Mouse (Mus musculus) adrenal gland, postnatal 10 days (tissue): ENCODE measurements around the gene Ctc1. TPM values are rescaled to one million over a fixed set of nuclear protein-coding genes. Genes with fewer than 3 reads are reported as not detected.

ENCODE experiments used
- DNase-seq: peaks from one replicate; pipeline ENCODE4 v3.0.0; 2021; ENCODE audit warnings: mixed read lengths
- microRNA-seq: library from miRNA; unstranded; fragments of <30 nt; microRNA quantifications from one replicate; pipeline ENCODE4 v1.2.0, GENCODE M21; 2021
- total RNA-seq, 2 experiments: library from RNA; stranded (reverse); gene quantifications; 2 replicates each; pipeline ENCODE4 v1.2.3; 2021

Gene Ctc1
- total RNA-seq, 2 experiments from 2014 or later: 25.3 to 30.0 TPM

DNA sequence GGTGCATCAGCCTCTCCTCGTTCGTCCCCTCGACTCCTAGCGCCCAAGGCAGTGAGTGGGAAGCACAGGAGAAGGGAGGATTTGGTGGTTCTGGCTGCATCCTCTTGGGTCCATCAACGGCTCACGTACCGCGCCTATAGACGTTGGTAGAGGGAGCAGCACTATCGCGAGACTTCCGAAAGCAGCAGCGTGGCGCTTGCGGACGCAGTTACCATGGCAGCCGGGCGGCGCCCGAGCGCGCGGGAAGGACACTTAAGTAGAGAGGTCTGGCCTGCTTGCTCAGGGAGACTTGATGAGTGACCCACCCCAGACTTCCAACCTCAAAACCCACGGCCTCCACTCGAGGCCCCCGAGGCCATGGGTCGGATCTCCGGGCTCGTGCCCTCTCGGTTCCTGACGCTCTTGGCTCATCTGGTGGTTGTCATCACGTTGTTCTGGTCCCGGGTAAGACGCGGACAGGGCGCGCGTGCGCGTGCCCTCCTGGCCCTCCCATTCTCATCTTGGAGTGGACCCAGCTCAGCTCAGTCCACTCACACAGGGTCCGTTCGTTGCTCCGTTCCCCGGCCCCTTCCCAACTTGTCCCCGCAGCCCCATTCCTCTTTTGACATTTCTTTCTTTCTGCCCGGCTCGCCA lies 55.0 kb downstream of the Ctc1 start, which contains the start of gene Tmem107:
Tmem107 (plus strand) TSS at position 217 of the 633 bp plus-strand sequence.
- peak; percentile 94 for DNase-seq

DNA sequence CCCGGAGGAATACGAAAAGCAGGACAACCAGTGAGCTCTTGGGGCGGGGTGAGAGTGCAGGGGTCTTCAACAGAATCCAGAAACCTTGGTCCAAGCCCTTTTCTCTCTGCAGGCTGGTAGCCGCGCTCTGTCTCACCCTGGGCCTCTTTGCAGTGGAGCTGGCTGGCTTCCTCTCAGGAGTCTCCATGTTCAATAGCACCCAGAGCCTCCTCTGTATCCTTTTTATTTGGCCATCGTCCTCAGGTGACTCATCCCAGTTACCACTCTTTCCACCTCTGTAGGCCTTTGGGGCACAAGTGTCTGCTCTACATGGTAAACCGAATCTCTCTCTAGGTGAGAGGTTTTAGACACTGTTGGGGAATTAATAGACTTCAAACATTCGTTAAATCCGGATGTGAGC lies 55.6 kb downstream of the Ctc1 start:
- DNase-seq: no peak

DNA sequence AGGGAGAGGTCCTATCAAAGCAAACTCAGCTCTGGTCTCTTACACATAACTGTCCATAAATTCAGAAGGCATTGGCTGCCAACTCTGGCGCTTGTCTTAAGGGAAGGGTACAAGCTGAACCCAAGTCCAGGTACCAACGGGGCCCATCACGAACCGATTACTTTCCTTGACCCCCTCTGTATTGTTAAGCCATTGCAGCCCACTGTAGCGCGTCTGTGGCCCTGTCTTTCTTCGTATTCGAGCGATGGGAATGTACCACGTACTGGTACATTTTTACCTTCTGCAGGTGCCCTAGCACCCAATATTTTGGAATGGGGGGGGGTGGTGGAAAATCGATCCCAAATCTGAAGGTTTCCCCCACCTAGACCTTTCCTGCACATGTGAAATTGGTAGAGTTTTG lies 56.5 kb downstream of the Ctc1 start:
- DNase-seq: no peak

DNA sequence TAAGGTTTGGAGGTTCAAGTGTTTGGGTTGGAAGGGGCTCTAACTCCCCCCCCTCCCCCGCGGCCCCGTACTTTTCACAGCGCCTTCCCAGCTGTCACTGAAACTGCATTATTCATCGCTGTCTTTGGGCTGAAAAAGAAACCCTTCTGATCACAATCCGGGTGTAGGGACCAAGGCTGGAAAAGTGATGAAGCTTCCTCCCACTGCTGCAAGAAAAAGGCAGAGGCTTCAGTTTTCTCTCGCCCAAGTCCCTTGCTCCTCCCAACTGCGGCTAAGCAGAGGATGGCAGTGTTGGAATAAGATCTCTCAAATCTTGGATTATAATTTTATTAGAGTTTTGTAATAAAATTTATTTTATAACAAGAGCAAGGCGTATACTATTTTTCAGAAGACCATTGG lies 57.0 kb downstream of the Ctc1 start:
- no peak for DNase-seq

DNA sequence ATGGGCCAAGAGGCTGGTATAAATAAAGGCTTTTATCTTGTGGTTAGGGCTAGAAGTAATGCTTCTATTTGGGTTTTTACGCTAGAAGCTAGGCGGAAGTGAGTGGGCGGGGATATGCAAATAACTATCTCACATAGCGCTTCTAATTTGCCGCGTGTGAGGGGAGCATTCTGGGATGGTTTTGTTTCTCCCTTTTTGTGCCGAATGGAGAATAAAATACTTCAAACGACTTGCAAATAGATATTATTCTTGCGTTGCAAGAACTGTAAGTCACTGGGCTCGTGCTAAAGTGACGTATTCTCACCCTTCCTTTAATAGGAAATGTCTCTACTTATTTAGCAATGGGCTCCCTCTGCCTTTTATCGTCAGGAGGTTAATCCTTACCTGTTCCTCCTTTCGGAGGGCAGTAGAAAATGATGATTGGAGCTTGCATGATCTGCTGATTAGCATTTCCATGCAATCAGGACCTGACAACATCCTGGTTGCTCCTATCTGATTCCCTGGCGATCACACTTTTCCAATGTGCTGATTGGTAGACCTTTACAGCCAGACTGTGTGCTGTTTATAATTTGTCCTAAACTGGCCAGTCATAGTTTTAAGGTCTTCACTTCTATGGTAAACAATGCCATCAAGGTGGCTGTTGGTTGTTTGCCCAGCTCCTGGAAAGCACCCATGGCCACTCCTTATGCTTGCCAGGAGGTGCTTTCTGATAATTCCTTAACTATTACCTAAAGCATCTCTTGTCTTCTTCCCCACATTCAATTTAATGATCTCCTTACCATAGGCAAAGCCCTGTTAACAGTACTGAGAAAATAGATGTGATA lies 57.6 kb downstream of the Ctc1 start:
- DNase-seq: peak; percentile 84

DNA sequence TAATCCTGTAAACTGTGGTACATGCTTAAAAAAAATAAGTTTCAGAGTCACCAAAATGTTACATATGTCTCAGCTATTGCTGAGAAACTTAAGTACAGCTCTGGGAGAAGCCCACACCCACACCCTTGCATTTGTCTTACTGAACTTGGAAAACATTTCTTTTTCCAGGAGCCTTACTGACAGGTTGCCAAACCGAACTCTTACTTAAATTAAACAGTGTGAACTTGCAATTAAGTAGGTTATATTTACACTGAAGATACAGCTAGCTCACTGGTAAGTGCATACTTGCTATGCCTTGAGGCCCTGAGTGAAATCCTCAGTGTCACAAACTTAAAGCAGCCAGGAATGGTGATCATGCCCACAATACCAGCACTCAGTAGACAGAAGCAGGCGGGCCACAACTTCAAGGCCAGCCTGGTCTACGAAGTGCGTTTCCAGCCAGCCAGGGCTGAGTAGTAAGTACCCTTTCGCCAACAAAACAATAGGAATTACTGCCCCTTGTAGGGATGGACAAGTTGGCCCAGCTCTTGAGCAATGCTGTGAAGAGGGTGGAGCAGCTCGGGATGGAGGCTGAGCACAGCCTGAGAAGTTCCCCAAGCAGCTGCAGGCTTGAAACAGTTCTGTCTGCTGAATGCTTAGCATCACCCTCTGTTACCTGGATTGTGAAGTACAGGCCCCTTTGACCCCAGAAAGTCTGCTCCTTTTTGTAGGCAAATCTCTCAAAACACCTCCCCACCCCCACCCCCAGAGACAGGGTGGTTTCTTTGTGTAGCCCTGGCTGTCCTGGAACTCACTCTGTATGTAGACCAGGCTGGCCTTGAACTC lies 58.5 kb downstream of the Ctc1 start:
- DNase-seq: peak; percentile 6

DNA sequence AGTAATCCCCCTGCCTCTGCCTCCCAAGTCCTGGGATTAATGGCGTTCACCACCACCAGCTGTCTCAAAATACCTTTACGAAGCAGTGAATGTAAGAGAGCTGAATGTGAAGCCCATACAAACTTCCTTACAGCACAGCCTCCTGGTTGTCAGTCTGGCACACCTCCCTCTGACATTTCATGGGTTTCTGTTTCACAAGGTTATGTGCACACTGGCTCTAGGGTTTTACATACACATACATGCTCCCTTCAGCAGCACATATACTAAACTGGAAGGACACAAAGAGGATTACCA lies 59.0 kb downstream of the Ctc1 start:
- DNase-seq: peak; percentile 3

DNA sequence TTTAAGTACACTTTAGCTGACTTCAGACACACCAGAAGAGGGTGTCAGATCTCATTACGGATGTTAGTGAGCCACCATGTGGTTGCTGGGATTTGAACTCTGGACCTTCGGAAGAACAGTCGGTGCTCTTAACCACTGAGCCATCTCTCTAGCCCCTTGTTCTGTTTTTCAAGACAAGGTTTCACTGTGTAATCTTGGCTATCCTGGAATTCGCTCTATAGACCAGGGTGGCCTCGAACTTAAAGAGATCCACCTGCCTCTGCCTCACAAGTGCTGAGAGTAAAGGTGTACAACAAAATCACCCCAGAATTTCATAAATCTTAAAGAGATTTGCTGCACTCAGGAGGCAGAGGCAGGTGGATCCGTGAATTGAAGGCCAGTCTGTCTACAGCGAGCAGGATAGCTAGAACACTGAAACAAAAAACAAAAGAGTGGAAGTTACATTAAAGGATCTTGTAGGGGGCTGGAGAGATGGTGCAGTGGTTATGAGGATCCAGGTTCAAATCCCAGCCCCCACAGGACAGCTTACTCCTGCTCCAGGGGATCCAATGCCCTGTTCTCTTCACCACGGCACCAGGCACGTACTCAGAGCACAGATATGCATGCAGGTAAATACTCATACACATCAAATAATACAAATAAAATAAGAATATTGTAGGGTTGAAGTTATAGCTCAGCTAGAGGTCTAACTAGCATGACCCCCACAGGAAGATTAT lies 60.2 kb downstream of the Ctc1 start:
- DNase-seq: no peak

DNA sequence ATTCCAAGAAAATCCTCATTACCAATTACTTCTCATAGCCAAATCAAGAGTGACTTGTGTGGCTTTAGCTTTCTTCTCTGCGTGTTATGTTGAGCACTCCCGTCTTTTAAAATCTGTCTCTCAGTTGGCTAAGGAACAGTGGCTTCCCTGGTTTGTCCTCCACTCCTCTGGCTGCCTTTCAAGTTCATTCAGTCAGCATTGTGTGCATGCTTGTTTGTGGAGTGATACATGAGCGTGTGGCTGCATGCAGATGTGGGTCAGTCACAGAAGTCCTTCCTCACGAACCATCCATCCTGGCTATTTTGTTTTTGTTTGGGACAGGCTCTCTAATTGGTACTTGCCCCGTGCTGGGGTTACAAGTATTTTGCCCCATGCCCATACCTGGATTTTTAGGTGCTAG lies 60.9 kb downstream of the Ctc1 start:
- DNase-seq: no peak

DNA sequence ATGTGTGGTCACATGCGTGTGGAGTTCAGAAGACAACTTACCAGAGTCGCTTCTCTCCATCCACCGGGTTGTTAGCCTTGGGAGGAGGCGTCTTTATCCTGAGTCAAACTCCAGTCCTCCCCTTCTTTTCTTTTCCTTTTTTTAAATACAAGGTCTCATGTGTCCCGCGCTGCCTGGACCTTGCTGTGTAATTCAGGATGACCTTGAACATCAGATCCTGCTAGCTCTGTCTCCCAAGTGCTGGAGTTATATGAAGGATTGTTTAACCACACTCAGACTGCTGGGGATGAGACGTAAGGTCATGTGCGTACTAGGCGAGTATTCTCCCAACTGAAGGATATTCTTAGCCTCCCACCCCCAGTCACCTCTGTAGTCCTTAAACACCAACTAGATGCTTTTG lies 61.6 kb downstream of the Ctc1 start:
- no peak for DNase-seq

DNA sequence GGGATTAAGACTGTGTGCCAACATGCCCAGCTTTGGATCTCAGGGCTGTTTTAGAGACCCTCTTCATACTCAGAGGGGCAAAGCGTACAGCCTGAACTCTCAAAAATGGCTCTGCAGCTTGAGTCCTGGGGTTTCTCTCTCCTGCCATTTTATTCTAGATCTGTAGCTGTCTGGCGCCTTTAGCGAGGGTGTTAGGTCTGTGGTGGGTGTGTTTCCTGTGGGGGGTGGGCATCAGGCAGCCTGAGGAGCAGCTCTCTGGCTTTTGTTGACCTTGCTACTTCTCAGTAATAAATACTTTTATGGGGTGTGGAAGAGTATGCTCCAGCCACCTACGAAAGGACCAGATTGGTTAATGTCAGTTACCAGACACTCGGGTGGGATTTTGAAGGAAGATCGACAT lies 62.3 kb downstream of the Ctc1 start:
- no peak for DNase-seq

DNA sequence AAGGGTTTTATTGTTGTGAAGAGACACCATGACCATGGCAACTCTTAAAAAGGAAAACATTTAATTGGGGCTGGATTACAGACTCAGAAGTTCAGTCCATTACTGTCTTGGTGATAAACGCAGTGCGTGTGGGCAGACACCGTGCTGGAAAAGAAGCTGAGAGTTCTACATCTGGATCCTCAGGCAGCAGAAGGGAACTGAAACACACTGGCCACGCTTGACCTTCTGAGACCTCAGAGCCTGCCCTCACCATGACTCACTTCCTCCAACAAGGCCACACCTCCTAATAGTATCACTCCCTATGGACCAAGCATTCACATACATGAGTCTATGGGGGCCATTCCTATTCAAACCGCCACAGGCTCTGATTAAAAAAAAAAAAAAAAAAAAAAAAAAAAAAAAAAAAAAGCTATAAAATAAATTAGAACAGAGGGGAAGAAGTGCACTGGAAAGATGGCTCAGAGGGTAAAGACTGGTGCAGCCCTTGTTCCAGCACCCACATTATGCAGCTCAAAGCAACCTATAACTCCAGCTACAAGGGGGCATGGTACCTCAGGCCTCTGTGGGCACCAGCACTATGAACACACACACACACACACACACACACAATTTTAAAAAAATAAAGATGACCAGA lies 63.2 kb downstream of the Ctc1 start:
- DNase-seq: no peak

DNA sequence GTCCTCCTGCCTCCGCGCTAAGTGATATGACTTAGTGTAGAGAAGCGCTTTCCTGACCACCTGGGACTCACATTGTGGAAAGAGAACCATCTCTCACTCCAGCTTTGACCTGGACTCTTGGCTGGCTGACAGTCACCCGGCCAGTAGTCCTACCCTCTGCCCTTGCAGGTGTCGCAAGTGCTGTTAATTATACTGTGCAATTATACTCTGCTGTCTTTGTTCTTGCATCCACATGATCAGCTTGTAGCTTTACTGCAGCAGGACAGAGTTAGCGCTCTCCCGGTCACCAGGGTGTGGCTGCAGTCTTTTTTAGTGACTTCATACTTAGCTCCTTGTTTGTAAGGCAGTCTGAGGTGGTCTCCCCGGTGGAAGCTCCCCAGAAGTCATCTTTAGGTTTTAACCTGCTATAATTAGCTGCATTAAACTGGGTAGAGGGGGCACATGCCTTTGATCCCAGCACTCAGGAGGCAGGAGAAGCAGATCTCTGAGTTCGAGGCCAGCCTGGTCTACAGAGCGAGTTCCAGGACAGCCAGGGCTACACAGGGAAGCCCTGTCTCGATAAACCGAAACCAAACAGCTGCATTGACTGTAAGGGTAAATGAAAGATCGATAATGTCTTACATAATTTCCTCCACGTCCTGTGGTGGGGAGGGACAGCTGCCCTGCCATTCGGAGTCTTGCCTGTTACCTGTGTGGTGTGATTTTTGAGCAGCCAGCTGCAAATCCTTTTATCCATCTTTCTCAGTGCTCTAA lies 64.6 kb downstream of the Ctc1 start:
- DNase-seq: peak; percentile 4

DNA sequence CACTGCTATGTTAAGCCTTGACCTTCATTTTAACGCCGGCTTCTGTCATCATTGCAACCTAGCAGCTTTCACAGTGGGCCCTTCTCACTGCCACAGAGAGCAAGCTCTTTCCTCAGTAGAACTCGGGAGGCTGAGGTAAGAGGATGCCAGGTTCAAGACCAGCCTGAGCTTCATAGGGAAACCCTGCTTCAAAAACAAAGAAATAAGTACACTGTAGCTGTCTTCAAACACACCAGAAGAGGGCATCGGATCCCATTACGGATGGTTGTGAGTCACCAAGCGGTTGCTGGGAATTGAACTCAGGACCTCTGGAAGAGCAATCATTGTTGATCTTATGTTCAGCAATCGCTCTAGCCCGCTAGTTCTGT lies 65.1 kb downstream of the Ctc1 start:
- DNase-seq: peak; percentile 0

DNA sequence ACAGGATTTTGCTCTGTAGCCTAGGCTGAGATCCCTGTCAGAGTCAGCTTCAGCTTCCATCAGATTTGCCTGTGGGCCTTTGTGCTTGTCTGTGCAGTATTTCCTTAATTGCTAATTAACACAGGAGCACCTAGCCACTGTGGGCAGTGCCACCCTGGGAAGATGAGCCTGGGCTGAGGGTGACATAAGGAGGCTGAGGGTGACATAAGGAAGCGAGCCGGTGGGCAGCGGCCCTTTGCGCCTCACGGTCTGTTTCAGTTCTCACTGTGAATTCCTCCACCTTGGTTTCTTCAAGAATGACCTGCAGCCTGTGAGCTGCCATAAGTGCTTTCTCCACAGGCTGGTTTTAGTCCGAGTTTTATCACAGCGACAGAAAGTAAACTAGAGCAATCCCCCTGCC lies 65.9 kb downstream of the Ctc1 start:
- DNase-seq: peak; percentile 1

DNA sequence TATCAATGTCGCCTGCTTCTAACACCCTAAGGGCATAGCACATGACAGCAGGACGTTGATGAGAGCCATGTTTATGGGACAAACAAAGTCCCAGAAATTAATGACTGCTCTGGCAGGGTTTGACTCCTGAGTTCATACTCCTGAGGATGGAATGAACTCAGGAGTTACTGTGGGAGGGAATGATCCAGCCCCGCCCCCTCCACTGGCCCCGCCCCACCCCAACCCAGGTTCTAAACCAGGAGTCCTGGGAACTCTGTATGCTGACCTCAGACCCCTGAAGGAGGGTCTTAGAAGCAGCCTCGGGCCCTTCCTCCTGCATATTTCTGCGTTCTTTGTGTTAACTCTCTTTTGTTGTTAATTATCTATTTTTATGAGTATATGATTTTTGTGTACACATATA lies 69.9 kb downstream of the Ctc1 start:
- no peak for DNase-seq

Small RNAs within 50 kb of the gene (microRNA-seq; reads per million reads assigned to microRNA genes)
- gene Mir3062: not detected

Other genes with a start within 250 kb of the Ctc1 start
- gene Ndel1, start 144.1 kb upstream of the Ctc1 start, total RNA-seq: 10 to 100 TPM; 57.2 to 72.8 TPM
- gene Rnf222, start 127.4 kb upstream of the Ctc1 start, total RNA-seq: under 1 TPM; 0.09 to 0.12 TPM
- 1,000 to 10,000 TPM; 1,288 to 1,295 TPM for gene Rpl26, start 114.3 kb upstream of the Ctc1 start, total RNA-seq
- gene Odf4, start 88.8 kb upstream of the Ctc1 start, total RNA-seq: under 1 TPM; 0.27 to 0.60 TPM
- 10 to 100 TPM; 25.4 to 35.9 TPM for gene Arhgef15, start 58.4 kb upstream of the Ctc1 start, total RNA-seq
- 10 to 100 TPM; 28.5 to 32.9 TPM for gene Slc25a35, start 47.8 kb upstream of the Ctc1 start, total RNA-seq
- 10 to 100 TPM; 20.4 to 24.7 TPM for gene Rangrf, start 40.7 kb upstream of the Ctc1 start, total RNA-seq
- gene Pfas, start 7.5 kb upstream of the Ctc1 start, total RNA-seq: 10 to 100 TPM; 23.8 to 32.9 TPM
- gene Aurkb, start 29.7 kb downstream of the Ctc1 start, total RNA-seq: 10 to 100 TPM; 16.2 to 22.5 TPM
- 10 to 100 TPM; 19.1 to 22.1 TPM for gene Borcs6, start 43.8 kb downstream of the Ctc1 start, total RNA-seq
- 10 to 100 TPM; 13.2 to 13.8 TPM for gene Tmem107, start 54.9 kb downstream of the Ctc1 start, total RNA-seq
- 100 to 1,000 TPM; 104 to 143 TPM for gene Vamp2, start 72.6 kb downstream of the Ctc1 start, total RNA-seq
- gene Per1, start 79.3 kb downstream of the Ctc1 start, total RNA-seq: 100 to 1,000 TPM in 1 of 2 experiments, 10 to 100 TPM in 1; 63.1 to 157 TPM
- under 1 TPM; 0.18 to 0.36 TPM for gene Hes7, start 104.5 kb downstream of the Ctc1 start, total RNA-seq
- gene 9130213A22Rik, start 106.7 kb downstream of the Ctc1 start, total RNA-seq: under 1 TPM; 0.48 to 0.66 TPM
- gene Aloxe3, start 110.0 kb downstream of the Ctc1 start, total RNA-seq: under 1 TPM; 0.60 to 0.76 TPM
- gene Alox12b, start 141.1 kb downstream of the Ctc1 start, total RNA-seq: not detected
- not detected for gene Alox8, start 181.9 kb downstream of the Ctc1 start, total RNA-seq
- gene Gucy2e, start 221.1 kb downstream of the Ctc1 start, total RNA-seq: not detected